Mouse (Mus musculus): Measurements from ENCODE around the gene H2-Ob.

DNA sequence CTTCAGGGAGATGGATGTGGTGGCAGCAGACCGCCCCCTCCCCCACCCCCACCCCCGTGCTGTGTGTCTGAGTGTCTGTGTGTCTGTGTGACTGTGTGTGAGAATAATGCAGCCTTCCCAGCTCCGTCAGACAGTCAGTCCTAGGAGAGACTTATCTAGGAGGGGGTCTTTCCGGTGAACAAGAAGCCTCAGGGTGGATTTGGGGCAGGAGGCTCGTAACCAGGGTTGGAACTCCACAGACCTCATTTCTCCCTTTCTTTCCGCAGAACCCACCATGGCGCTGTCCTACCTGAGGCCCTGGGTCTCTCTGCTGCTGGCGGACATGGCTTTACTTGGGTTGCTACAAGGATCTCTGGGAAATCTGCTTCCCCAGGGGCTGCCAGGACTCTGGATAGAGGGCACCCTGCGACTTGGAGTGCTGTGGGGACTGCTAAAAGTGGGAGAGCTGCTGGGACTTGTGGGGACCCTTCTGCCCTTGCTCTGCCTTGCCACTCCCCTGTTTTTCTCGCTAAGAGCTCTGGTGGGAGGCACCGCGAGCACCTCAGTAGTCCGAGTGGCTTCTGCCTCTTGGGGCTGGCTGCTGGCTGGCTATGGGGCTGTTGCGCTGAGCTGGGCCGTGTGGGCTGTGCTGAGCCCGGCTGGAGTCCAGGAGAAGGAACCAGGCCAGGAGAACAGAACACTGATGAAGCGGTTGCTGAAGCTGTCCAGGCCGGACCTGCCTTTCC lies 33.5 kb upstream of the H2-Ob start:
- no peak for TF ChIP-seq POLR2A (IDR thresholded peaks at IDR 0.05; ENCODE audit: borderline replicate concordance, low read depth, low read length)
- TF ChIP-seq CTCF (IDR thresholded peaks at IDR 0.05; ENCODE audit: low read depth, low read length) = no peak
